Mouse (Mus musculus) embryo, embryonic 9.5 days (tissue): ENCODE measurements around the gene 1700008O03Rik.
A peak's percentile ranks its signal among the peaks of the same experiment; 100 is the strongest.

Source experiments
- DNase-seq: peaks from one replicate; pipeline ENCODE4 v3.0.0-alpha.2; 2017; ENCODE audit errors: extremely low spot score

The 1700008O03Rik gene

GRCm38 (mm10) chr7:44375793-44376192 lies 9.8 kb downstream of the 1700008O03Rik start:
- no peak for DNase-seq

- peak; percentile 61 for DNase-seq
Observed at GRCm38 (mm10) chr7:44375207-44375606, 10.4 kb downstream of the 1700008O03Rik start.

GRCm38 (mm10) chr7:44374756-44375155 lies 10.9 kb downstream of the 1700008O03Rik start:
- DNase-seq: peak; percentile 71

- DNase-seq: peak; percentile 88
Observed at GRCm38 (mm10) chr7:44373889-44374652, 11.5 kb downstream of the 1700008O03Rik start.

GRCm38 (mm10) chr7:44373460-44373859 lies 12.2 kb downstream of the 1700008O03Rik start:
- DNase-seq: no peak

GRCm38 (mm10) chr7:44372678-44373077 lies 12.9 kb downstream of the 1700008O03Rik start:
- DNase-seq: no peak

GRCm38 (mm10) chr7:44360792-44361301 lies 24.8 kb downstream of the 1700008O03Rik start:
- no peak for DNase-seq

GRCm38 (mm10) chr7:44359908-44360672 lies 25.5 kb downstream of the 1700008O03Rik start:
- peak; percentile 97 for DNase-seq

- DNase-seq: no peak
Observed at GRCm38 (mm10) chr7:44358886-44359654, 26.6 kb downstream of the 1700008O03Rik start.

GRCm38 (mm10) chr7:44358012-44358411 lies 27.6 kb downstream of the 1700008O03Rik start:
- DNase-seq: no peak

GRCm38 (mm10) chr7:44357531-44357930 lies 28.1 kb downstream of the 1700008O03Rik start:
- DNase-seq: no peak

- DNase-seq: peak; percentile 63
Observed at GRCm38 (mm10) chr7:44356590-44357481, 28.8 kb downstream of the 1700008O03Rik start.

GRCm38 (mm10) chr7:44355411-44355810 lies 30.2 kb downstream of the 1700008O03Rik start:
- no peak for DNase-seq

GRCm38 (mm10) chr7:44353601-44354340 lies 31.8 kb downstream of the 1700008O03Rik start:
- peak; percentile 70 for DNase-seq

- DNase-seq: no peak
Observed at GRCm38 (mm10) chr7:44352750-44353600, 32.6 kb downstream of the 1700008O03Rik start.

GRCm38 (mm10) chr7:44351881-44352749 lies 33.5 kb downstream of the 1700008O03Rik start:
- DNase-seq: no peak

GRCm38 (mm10) chr7:44350957-44351711 lies 34.5 kb downstream of the 1700008O03Rik start:
- peak; percentile 88 for DNase-seq
